Comparison of ENCODE assay signal across 33 mouse cellular contexts in genomic region chr2:167606745-167607123, GRCm38 (mm10). TPM values are rescaled to one million over a fixed set of nuclear protein-coding genes. Genes with fewer than 3 reads are reported as not detected.
DNase-seq lines count a peak whose midpoint lies in the region; ATAC-seq and TF ChIP-seq lines count a peak whose summit lies in the region.
"Had no signal": no experiment of that assay in that cellular context is flagged by ENCODE, and none has a peak within 500 bp of the region (broad histone marks: within the 10 kb centered on the region; RNA-seq: fewer than 3 reads in every experiment).

No protein-coding gene starts in this region.

- intact Hi-C loops in gastrocnemius, postnatal 14 days (cut with DNase I; ENCODE audit: low total_unique reads), result no loop called here

- H3K9ac ChIP-seq in liver, embryonic 12.5 days, result no peak overlapping the region
- no peak overlapping the region for H3K9ac ChIP-seq in liver, embryonic 11.5 days (ENCODE audit: low read depth, low read length)
- H3K9ac ChIP-seq in MEL (ENCODE audit: control insufficient read depth, low read depth, low read length, poor library complexity, severe bottlenecking), result no peak overlapping the region
- H3K9ac ChIP-seq: forebrain, embryonic 13.5 days; hindbrain, embryonic 13.5 days; liver, embryonic 14.5 days; lung, embryonic 14.5 days; neural tube, embryonic 15.5 days; stomach, embryonic 15.5 days had no signal

- H3K79me2 ChIP-seq in MEL (ENCODE audit: control insufficient read depth, insufficient read depth, low read length, poor library complexity) (no peaks in the 10 kb centered on the region), myocyte (ENCODE audit: control insufficient read depth, insufficient read depth) (peaks cover 7% of the 10 kb centered on the region)

- TF ChIP-seq POLR2A in MEL (IDR thresholded peaks at IDR 0.05; ENCODE audit: control insufficient read depth in 1 of 2, insufficient read depth in 1 of 2, low read depth in 1 of 2, low read length in 2 of 2, poor library complexity in 1 of 2) (no peak), myocyte (IDR thresholded peaks at IDR 0.05; ENCODE audit: insufficient read length, low read depth) (no peak)

- no peak for TF ChIP-seq EP300 in MEL (IDR thresholded peaks at IDR 0.05; ENCODE audit: low read depth in 1 of 2, low read length in 2 of 2)

- peaks cover 23% of the 10 kb centered on the region for H3K4me1 ChIP-seq in liver, embryonic 12.5 days
- H3K4me1 ChIP-seq in liver, embryonic 11.5 days (replicated peaks; ENCODE audit: control insufficient read depth, insufficient read depth, low read length), result peaks cover 4% of the 10 kb centered on the region; the same call in 1 of the 2 replicates
- H3K4me1 ChIP-seq in MEL (ENCODE audit: control insufficient read depth in 1 of 2, insufficient read depth in 2 of 2, low read length in 2 of 2), result no peaks in the 10 kb centered on the region
- H3K4me1 ChIP-seq: forebrain, embryonic 13.5 days had no signal

- H3K4me2 ChIP-seq in liver, embryonic 12.5 days, result no peak overlapping the region
- no peak overlapping the region for H3K4me2 ChIP-seq in liver, embryonic 11.5 days
- H3K4me2 ChIP-seq in myocyte (ENCODE audit: low read depth), result peak overlapping the region; percentile 15
- H3K4me2 ChIP-seq: forebrain, embryonic 13.5 days; heart, embryonic 11.5 days; hindbrain, embryonic 13.5 days; lung, embryonic 14.5 days; neural tube, embryonic 15.5 days; stomach, embryonic 15.5 days had no signal

- no peak for TF ChIP-seq CTCF in MEL (IDR thresholded peaks at IDR 0.05 in 2 of 3, conservative IDR thresholded peaks at IDR 0.05 in 1 of 3; ENCODE audit: control insufficient read depth in 1 of 3, insufficient read depth in 1 of 3, low read depth in 2 of 3, low read length in 3 of 3, poor library complexity in 1 of 3, severe bottlenecking in 1 of 3)

- H3K27ac ChIP-seq in liver, embryonic 12.5 days, result peak overlapping the region; percentile 48; the same call in 1 of the 2 replicates
- H3K27ac ChIP-seq in liver, embryonic 11.5 days (ENCODE audit: low read depth, low read length), result no peak overlapping the region
- H3K27ac ChIP-seq in MEL (ENCODE audit: control insufficient read depth, low read depth, low read length), result no peak overlapping the region
- H3K27ac ChIP-seq: forebrain, embryonic 13.5 days; hindbrain, embryonic 13.5 days; kidney, postnatal 0 days; liver, embryonic 14.5 days; neural tube, embryonic 15.5 days; stomach, embryonic 15.5 days had no signal

- ATAC-seq in liver, embryonic 12.5 days, result no peak
- ATAC-seq in liver, embryonic 11.5 days (replicated peaks; ENCODE audit: low FRiP score), result no peak
- ATAC-seq in frontal cortex, adult (ENCODE audit: low TSS enrichment), result no peak
- ATAC-seq: forebrain, embryonic 13.5 days; intestine, embryonic 16.5 days had no signal

- peaks cover 18% of the 10 kb centered on the region for H3K27me3 ChIP-seq in liver, embryonic 12.5 days (replicated peaks)
- no peaks in the 10 kb centered on the region for H3K27me3 ChIP-seq in liver, embryonic 11.5 days (replicated peaks; ENCODE audit: control insufficient read depth, insufficient read depth, low read length)
- H3K27me3 ChIP-seq in MEL (ENCODE audit: control insufficient read depth in 1 of 2, insufficient read depth in 2 of 2, low read length in 2 of 2) (no peaks in the 10 kb centered on the region), myocyte (ENCODE audit: control insufficient read depth, insufficient read depth, insufficient read length) (no peaks in the 10 kb centered on the region)
- H3K27me3 ChIP-seq: neural tube, embryonic 15.5 days had no signal

- WGBS in liver, embryonic 12.5 days (ENCODE audit: insufficient replicate concordance), result 87% methylated on average over 4 of the region's 4 CpGs
- 82% methylated on average over 4 of the region's 4 CpGs for WGBS in liver, embryonic 11.5 days

- no peak overlapping the region for H3K4me3 ChIP-seq in liver, embryonic 12.5 days
- H3K4me3 ChIP-seq in liver, embryonic 11.5 days (ENCODE audit: low read depth, low read length), result no peak overlapping the region
- H3K4me3 ChIP-seq in MEL (ENCODE audit: control insufficient read depth in 1 of 2, insufficient read depth in 1 of 2, low read depth in 2 of 2, low read length in 2 of 2) (no peak overlapping the region), myocyte (no peak overlapping the region)
- H3K4me3 ChIP-seq: forebrain, embryonic 13.5 days; hindbrain, embryonic 13.5 days; neural tube, embryonic 15.5 days; stomach, embryonic 15.5 days had no signal

- H3K9me3 ChIP-seq in liver, embryonic 12.5 days (replicated peaks), result no peaks in the 10 kb centered on the region
- no peaks in the 10 kb centered on the region for H3K9me3 ChIP-seq in liver, embryonic 11.5 days (ENCODE audit: control insufficient read depth, low read length)
- H3K9me3 ChIP-seq in MEL (replicated peaks; ENCODE audit: insufficient read depth, low read length), result no peaks in the 10 kb centered on the region
- H3K9me3 ChIP-seq: forebrain, embryonic 13.5 days; G1E; hindbrain, embryonic 13.5 days; neural tube, embryonic 15.5 days; stomach, embryonic 15.5 days had no signal

- H3K36me3 ChIP-seq in liver, embryonic 12.5 days, result peaks cover 47% of the 10 kb centered on the region
- peaks cover 15% of the 10 kb centered on the region for H3K36me3 ChIP-seq in liver, embryonic 11.5 days (ENCODE audit: control insufficient read depth, insufficient read depth, low read length)
- H3K36me3 ChIP-seq in MEL (ENCODE audit: control insufficient read depth in 1 of 2, insufficient read depth in 2 of 2, low read length in 2 of 2) (no peaks in the 10 kb centered on the region; a peak in 2 of 4 replicates), myocyte (ENCODE audit: control insufficient read depth, insufficient read depth) (peaks cover 9% of the 10 kb centered on the region)

- no peak overlapping the region for H3ac ChIP-seq in myocyte (ENCODE audit: control insufficient read depth, insufficient read length)

- peak; percentile 42 for DNase-seq in gastrocnemius, postnatal 14 days
- DNase-seq in gastrocnemius, adult 18-20 months (ENCODE audit: low spot score), result no peak
- no peak for DNase-seq in liver, embryonic 11.5 days (ENCODE audit: low spot score)
- DNase-seq in MEL (ENCODE audit: low read depth, low spot score), result no peak
- no peak for DNase-seq in cerebellum, postnatal 36 days
- DNase-seq: adrenal gland, postnatal 25 days; cerebellum, adult 11-12 months; cerebellum, adult 9-11 months; kidney, adult 8-10 months; kidney, postnatal 4 days; layer of hippocampus, postnatal 36 days; left cerebral cortex, postnatal 4 days; lung, embryonic 14.5 days; lung, postnatal 14 days; midbrain, embryonic 14.5 days; retina, postnatal 1 day; right cerebral cortex, postnatal 25 days; thymus, postnatal 14 days had no signal

- no peak for TF ChIP-seq RAD21 in MEL (IDR thresholded peaks at IDR 0.05; ENCODE audit: low read depth, low read length)

TF ChIP-seq in MEL, 35 proteins besides CTCF, POLR2A, EP300 and RAD21:
- TF ChIP-seq POLR2AphosphoS2 (IDR thresholded peaks at IDR 0.05; ENCODE audit: low read length), result peak; percentile 52
- TF ChIP-seq GABPA (IDR thresholded peaks at IDR 0.05; ENCODE audit: low read depth, low read length), result no peak

TF ChIP-seq in myocyte, 11 proteins besides CTCF, POLR2A, EP300 and RAD21:
- peak in 2 of 3 experiments; percentile 82 to 83 for TF ChIP-seq MYOG (IDR thresholded peaks at IDR 0.05; ENCODE audit: control insufficient read depth in 1 of 3, insufficient read depth in 1 of 3, insufficient read length in 2 of 3, low read depth in 2 of 3)
- TF ChIP-seq E2F4 (IDR thresholded peaks at IDR 0.05; ENCODE audit: insufficient read depth), result no peak
- TF ChIP-seq MAX (IDR thresholded peaks at IDR 0.05; ENCODE audit: low read depth), result no peak
- TF ChIP-seq CEBPB (IDR thresholded peaks at IDR 0.05; ENCODE audit: insufficient read depth, poor library complexity, severe bottlenecking), result peak; percentile 72
- TF ChIP-seq POLR2AphosphoS2 (IDR thresholded peaks at IDR 0.05; ENCODE audit: insufficient read length, low read depth), result peak; percentile 15
- peak; percentile 66 to 82 (median 66) for TF ChIP-seq MYOD1 (IDR thresholded peaks at IDR 0.05; ENCODE audit: control insufficient read depth in 1 of 3, insufficient read length in 2 of 3, low read depth in 2 of 3)
- TF ChIP-seq TCF3 (IDR thresholded peaks at IDR 0.05; ENCODE audit: insufficient read length, low read depth), result peak; percentile 80
- peak; percentile 64 for TF ChIP-seq TCF12 (IDR thresholded peaks at IDR 0.05; ENCODE audit: insufficient read depth, poor library complexity, severe bottlenecking)
- no peak for TF ChIP-seq USF1 (IDR thresholded peaks at IDR 0.05; ENCODE audit: low read depth)
- no peak for TF ChIP-seq REST (IDR thresholded peaks at IDR 0.05; ENCODE audit: insufficient read depth, insufficient read length)
- TF ChIP-seq SRF (IDR thresholded peaks at IDR 0.05; ENCODE audit: control insufficient read depth, insufficient read length, low read depth), result no peak

RNA-seq across cellular contexts. Expression of gene Ube2v1, which starts 25.2 kb away (rescaled TPM):
- total RNA-seq in gastrocnemius, postnatal 14 days (2021), result 100 to 1,000 TPM; 158 to 180 TPM
- 100 to 1,000 TPM; 175 to 191 TPM for total RNA-seq in gastrocnemius, adult 18-20 months (2021)
- 256 and 259 TPM in 2 replicates for polyA plus RNA-seq in liver, embryonic 12.5 days (2016; fragmentation: Nextera tagmentation; extraction: Ambion mirVana)
- 304 and 308 TPM in 2 replicates for polyA plus RNA-seq in liver, embryonic 11.5 days (2014; fragmentation: Nextera tagmentation; extraction: Ambion mirVana)
- 156 and 164 TPM in 2 replicates for total RNA-seq in MEL (2012; rRNA removed)
- polyA plus RNA-seq in MEL (2012; ENCODE audit: insufficient read depth in 1 of 2, insufficient read length in 2 of 2, low read depth in 1 of 2, low replicate concordance in 2 of 2, missing spikeins in 1 of 2) (100 to 1,000 TPM in 1 of 2 experiments, not detected in 1; 343 TPM), myocyte (2012; fragmentation: generic; extraction: Trizol) (322 TPM)

RNA-seq across cellular contexts. Expression of gene Gm20431, which starts 54.6 kb away (rescaled TPM):
- total RNA-seq in gastrocnemius, postnatal 14 days (2021), result 10 to 100 TPM; 10.3 to 12.3 TPM
- total RNA-seq in gastrocnemius, adult 18-20 months (2021), result 1 to 10 TPM; 8.0 to 9.4 TPM
- polyA plus RNA-seq in liver, embryonic 12.5 days (2016; fragmentation: Nextera tagmentation; extraction: Ambion mirVana), result 1.8 and 4.8 TPM in 2 replicates
- 3.8 and 4.9 TPM in 2 replicates for polyA plus RNA-seq in liver, embryonic 11.5 days (2014; fragmentation: Nextera tagmentation; extraction: Ambion mirVana)
- 5.2 and 8.1 TPM in 2 replicates for total RNA-seq in MEL (2012; rRNA removed)
- 1 to 10 TPM in 1 of 2 experiments, not detected in 1; 5.9 TPM for polyA plus RNA-seq in MEL (2012; ENCODE audit: insufficient read depth in 1 of 2, insufficient read length in 2 of 2, low read depth in 1 of 2, low replicate concordance in 2 of 2, missing spikeins in 1 of 2)
- 9.2 TPM for polyA plus RNA-seq in myocyte (2012; fragmentation: generic; extraction: Trizol)
- total RNA-seq: monocyte, adult 5-6 weeks had no signal
- polyA plus RNA-seq: cortical plate, adult 2 months; frontal cortex, adult 2 months; G1E had no signal
